Mouse (Mus musculus) inflammation-experienced regulatory T-cells (primary cell): ENCODE data around the gene Gm10944. TPM values are rescaled to one million over a fixed set of nuclear protein-coding genes. Genes with fewer than 3 reads are reported as not detected.

Source experiments
- polyA plus RNA-seq, 2 experiments: library from polyadenylated mRNA; unstranded; fragments of 100-300 nt; shearing (Covaris generic); gene quantifications; one replicate each; pipeline ENCODE4 v1.2.1; 2017

Gm10944 gene
- not detected for polyA plus RNA-seq

DNA sequence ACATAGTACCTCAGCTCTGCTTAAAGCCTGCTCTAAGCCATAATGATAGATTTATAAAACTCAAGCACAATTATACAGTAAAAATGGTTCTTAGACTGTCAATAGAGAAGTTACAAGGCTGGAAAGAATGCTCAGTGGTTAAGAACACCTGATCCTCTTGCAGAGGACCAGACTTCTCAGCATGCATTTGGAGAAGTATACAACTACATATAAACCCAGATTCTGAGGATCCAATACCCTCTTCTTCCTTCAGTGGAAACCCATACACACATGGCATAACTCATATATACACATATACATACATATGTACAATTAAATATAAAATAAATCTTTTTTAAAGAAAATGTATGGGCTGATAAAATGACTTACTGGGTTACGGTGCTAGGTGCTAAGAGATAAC, at the start of gene Gm10944:
TSS of gene Gm10944 (plus strand) at position 301 of the 400 bp plus-strand sequence.

Other genes starting within 250 kb of the Gm10944 start
- gene Adgb, start 209.0 kb upstream of the Gm10944 start, polyA plus RNA-seq, result 1 to 10 TPM in 1 of 2 experiments, under 1 TPM in 1; 0.06 to 1.2 TPM
- gene Rab32, start 123.1 kb upstream of the Gm10944 start, polyA plus RNA-seq, result 1 to 10 TPM; 6.8 to 7.3 TPM